Mouse (Mus musculus): ENCODE results near the gene Serpind1.

Serpind1 gene

DNA sequence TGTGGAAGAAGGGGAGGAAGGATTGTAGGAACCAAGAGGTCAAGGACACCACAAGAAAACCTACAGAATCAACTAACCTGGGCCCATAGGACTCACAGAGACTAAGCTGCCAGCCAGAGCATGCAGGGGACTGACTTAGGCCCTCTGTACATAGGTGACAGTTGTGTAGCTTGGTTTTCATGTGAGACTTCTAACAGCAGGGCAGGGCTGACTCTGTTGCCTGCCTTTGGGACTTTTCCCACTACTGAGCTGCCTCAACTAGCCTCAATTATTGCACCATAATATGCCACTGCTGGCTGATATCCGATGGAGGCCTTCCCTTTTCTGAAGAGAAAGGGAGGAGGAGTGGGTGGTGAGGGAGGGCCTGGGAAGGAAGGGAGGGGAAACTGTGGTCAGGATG lies 15.6 kb downstream of the Serpind1 start:
- no peak for DNase-seq (ENCODE audit: low spot score)

GRCm38 (mm10) chr16:17356031-17356430 lies 24.9 kb downstream of the Serpind1 start:
- no peak for DNase-seq (ENCODE audit: low spot score)

- DNase-seq (ENCODE audit: low spot score): no peak
These were observed 27.6 kb downstream of the Serpind1 start for GRCm38 (mm10) chr16:17358787-17359186.

DNA sequence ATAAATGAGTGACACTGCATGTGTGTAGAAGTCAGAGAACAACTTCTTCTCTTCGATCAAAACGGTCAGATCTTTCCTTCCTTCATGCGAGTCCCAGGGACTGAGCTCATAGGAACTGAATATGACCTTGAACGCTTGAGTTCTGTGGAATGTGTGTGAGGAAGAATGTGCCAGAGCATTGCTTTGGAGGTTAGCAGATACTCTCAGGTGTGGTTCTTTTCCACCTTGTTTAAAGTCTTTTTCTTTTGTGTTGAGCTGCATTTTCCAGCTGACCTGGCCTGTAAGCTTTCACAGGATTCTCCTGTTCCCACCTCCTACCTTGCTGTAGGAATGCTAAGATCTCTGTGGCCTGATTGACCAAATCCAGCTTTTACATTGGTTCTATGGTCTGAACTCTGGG lies 51.1 kb downstream of the Serpind1 start:
- no peak for DNase-seq (ENCODE audit: low spot score)

DNA sequence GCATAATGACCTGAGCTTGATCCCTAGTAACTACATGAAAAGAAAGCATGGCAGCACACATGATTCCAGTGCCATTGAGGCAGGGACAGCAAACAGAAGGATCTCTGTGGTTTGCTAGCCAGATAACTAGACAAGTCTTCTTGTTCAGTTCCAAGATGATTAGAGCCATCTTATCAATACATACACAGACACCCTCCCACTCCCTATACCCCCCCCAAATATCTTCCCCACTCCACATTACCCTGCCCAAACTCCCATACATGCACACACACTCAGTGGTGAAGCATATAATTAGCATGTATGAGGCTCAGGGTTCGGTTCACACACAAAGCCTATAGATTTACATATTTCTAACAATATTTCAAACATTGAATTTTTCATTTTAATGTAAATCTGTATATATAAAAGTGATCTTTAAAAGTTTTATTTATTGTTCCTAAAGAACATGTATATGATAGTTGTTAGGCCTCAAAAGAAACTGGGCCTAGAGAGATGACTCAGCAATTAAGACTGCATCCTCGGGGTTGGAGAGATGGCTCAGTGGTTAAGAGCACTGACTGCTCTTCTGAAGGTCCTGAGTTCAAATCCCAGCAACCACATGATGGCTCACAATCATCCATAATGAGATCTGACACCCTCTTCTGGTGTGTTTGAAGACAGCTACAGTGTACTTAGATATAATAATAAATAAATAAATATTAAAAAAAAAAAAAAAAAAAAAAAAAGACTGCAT lies 52.6 kb downstream of the Serpind1 start:
- DNase-seq (ENCODE audit: low spot score): no peak

- DNase-seq (ENCODE audit: low spot score): no peak
These were observed 61.6 kb downstream of the Serpind1 start for GRCm38 (mm10) chr16:17392784-17393183.

Measured in testis, postnatal 14 days (tissue).